Mouse (Mus musculus) adrenal gland, adult 2 months (tissue): ENCODE measurements at regions not wholly inside any gene's neighbourhood (a gene's known extent, or its start where the extent isn't known, plus 50 kb on each side); places are given as distances from the start of the nearest gene placed in this dataset.

Experiments
- DNase-seq: peaks from one replicate; pipeline ENCODE4 v3.0.0; 2021

DNA sequence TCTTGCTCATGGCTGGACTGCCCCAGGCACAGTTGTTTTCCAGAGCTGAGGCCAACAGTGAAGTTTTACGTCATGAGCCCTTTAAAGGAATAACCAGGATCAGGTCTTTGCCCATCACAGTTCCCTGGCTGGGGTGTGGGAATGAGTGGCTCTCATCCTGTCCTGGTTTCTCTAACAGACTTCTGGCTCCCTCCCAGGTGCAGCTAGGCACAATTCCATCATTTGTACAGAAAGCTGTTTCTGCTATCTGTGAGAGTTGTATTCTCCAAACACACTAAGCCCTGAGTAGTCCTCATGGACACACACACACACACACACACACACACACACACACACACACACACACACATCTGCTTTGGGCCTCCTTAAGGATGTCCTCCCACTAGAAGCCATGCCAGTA is 127.1 kb upstream of the Impad1 start:
- DNase-seq: no peak

DNA sequence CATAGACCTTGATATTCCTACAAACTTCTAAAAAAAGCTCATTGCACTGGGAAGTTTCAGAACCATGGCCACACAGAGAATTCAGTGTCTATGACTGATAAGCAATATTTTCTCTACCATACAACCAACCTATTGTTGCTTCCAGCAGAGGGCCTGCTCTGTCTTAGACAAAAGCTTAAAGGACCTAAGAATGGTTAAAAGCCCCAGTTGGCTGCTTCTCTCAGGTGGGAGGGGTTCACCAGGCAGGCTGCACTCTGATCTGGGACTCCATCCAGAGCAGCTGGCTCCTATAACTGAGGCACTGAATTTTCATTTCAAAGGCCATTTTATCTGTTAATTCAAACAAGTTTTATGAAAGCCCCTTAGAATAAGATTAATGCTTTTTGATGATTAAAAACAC is 82.1 kb upstream of the Impad1 start:
- DNase-seq: no peak

DNA sequence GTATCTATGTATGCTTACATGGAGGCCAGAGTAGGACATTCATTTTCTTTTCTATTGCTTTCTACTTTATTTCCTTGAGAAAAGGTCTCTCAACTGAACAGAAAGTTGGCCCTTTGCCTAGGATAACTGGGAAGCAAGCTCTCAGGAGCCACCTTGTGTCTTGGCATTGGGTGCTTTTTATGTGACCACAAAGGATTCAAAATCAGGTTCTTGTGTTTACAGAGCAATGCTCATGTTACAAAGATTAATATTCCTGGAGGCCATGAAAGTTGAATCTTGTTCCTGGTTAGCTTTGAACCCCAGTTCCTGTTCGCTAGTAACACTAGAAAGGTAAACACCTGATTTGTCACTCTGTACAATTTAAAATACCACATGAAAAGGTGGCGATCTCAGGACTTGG is 65.2 kb upstream of the Impad1 start:
- DNase-seq: no peak
